Mouse (Mus musculus) kidney, embryonic 16.5 days (tissue): ENCODE results near the gene Sprr2j-ps. TPM values are rescaled to one million over a fixed set of nuclear protein-coding genes. Genes with fewer than 3 reads are reported as not detected.

Experiments
- ATAC-seq: fragments of 200-750 bp; cut with Nextera tagmentation; 2 replicates; pipeline ENCODE4 v1.8.0; 2017; ENCODE audit warnings: moderate TSS enrichment; ENCODE audit not compliant: low FRiP score, low TSS enrichment
- H3K27ac ChIP-seq: fragments of 300-500 bp; sonication (generic); 2 replicates; pipeline ENCODE4 v1.5.1; 2014; ENCODE audit warnings: low read length
- H3K27me3 ChIP-seq: fragments of 300-500 bp; sonication (generic); 2 replicates; pipeline ENCODE4 v1.6.1; 2014; ENCODE audit warnings: low read length, control low read depth, mixed read lengths; ENCODE audit not compliant: insufficient read depth
- H3K36me3 ChIP-seq: fragments of 300-500 bp; sonication (generic); 2 replicates; pipeline ENCODE4 v1.6.1; 2014; ENCODE audit warnings: low read length, control low read depth, mixed read lengths; ENCODE audit not compliant: insufficient read depth
- H3K4me1 ChIP-seq: fragments of 300-500 bp; sonication (generic); 2 replicates; pipeline ENCODE4 v1.6.1; 2014; ENCODE audit warnings: low read length, control low read depth, mixed read lengths; ENCODE audit not compliant: insufficient read depth
- H3K4me2 ChIP-seq: fragments of 300-500 bp; sonication (generic); replicated peaks from 2 replicates; pipeline ENCODE4 v1.6.1; 2014; ENCODE audit warnings: low read depth, low read length
- H3K4me3 ChIP-seq: fragments of 300-500 bp; sonication (generic); 2 replicates; pipeline ENCODE4 v1.5.1; 2014; ENCODE audit warnings: mild to moderate bottlenecking, low read length
- H3K9ac ChIP-seq: fragments of 300-500 bp; sonication (generic); replicated peaks from 2 replicates; pipeline ENCODE4 v1.6.1; 2014; ENCODE audit warnings: low read length
- H3K9me3 ChIP-seq: fragments of 300-500 bp; sonication (generic); 2 replicates; pipeline ENCODE4 v1.6.1; 2016; ENCODE audit warnings: low read length, control low read depth
- WGBS: fragments of 180-500 bp; shearing (Covaris S2); extraction: QIAGEN DNeasy Blood & Tissue Kit; methylation state at CpG from one replicate; pipeline ENCODE4 v1.1.7; 2014; 5-methylcytosine and 5-hydroxymethylcytosine counted together
- polyA plus RNA-seq: library from polyadenylated mRNA; unstranded; fragments of >200 nt; fragmentation: Nextera tagmentation; extraction: Ambion mirVana; gene quantifications from 2 replicates; pipeline ENCODE4 v1.2.1, GENCODE M21; 2015

Gene Sprr2j-ps
- polyA plus RNA-seq = not detected in 2 replicates

GRCm38 (mm10) chr3:92417782-92418181 is at the start of gene Sprr2j-ps:
Gene Sprr2j-ps, plus strand, starts transcription at chr3:92418082.
- ATAC-seq = no peak
- 87% methylated on average over 2 of the region's 2 CpGs for WGBS
- H3K9ac ChIP-seq = no peak within 1 kb of the TSS

GRCm38 (mm10) chr3:92373613-92374012 is 44.3 kb upstream of the Sprr2j-ps start:
- no peak overlapping the region for H3K4me2 ChIP-seq
- H3K4me3 ChIP-seq = no peak overlapping the region
- ATAC-seq = no peak
- H3K4me1 ChIP-seq = no peaks in the 10 kb centered on the region
- no peak overlapping the region for H3K27ac ChIP-seq
- no peaks in the 10 kb centered on the region for H3K36me3 ChIP-seq
- WGBS = 71% methylated on average over 2 of the region's 2 CpGs
- H3K9ac ChIP-seq = no peak overlapping the region
- no peaks in the 10 kb centered on the region for H3K9me3 ChIP-seq
- no peaks in the 10 kb centered on the region for H3K27me3 ChIP-seq

More at GRCm38 (mm10) chr3:92417782-92418181, at the start of gene Sprr2j-ps:
- H3K4me2 ChIP-seq = no peak within 1 kb of the TSS
- H3K27me3 ChIP-seq = no peaks in the 10 kb centered on the region
- H3K9me3 ChIP-seq = no peaks in the 10 kb centered on the region
- no peaks in the 10 kb centered on the region for H3K4me1 ChIP-seq
- H3K4me3 ChIP-seq = no peak within 1 kb of the TSS
- no peak within 1 kb of the TSS for H3K27ac ChIP-seq
- no peaks in the 10 kb centered on the region for H3K36me3 ChIP-seq

GRCm38 (mm10) chr3:92385385-92385784 is 32.5 kb upstream of the Sprr2j-ps start, which contains the start of gene Sprr2h:
Gene Sprr2h, plus strand, starts transcription at chr3:92385685.
- Histone ChIP-seq H3K27ac (no peak within 1 kb of the TSS), H3K9me3 (no peaks in the 10 kb centered on the region), H3K27me3 (no peaks in the 10 kb centered on the region), H3K4me1 (no peaks in the 10 kb centered on the region), H3K4me2 (no peak within 1 kb of the TSS), H3K36me3 (no peaks in the 10 kb centered on the region), H3K4me3 (no peak within 1 kb of the TSS), H3K9ac (no peak within 1 kb of the TSS)
- no peak for ATAC-seq
- 86% methylated on average over 1 of the region's 1 CpGs for WGBS

- Histone ChIP-seq H3K27me3 (no peaks in the 10 kb centered on the region), H3K4me1 (no peaks in the 10 kb centered on the region), H3K4me2 (no peak overlapping the region), H3K36me3 (no peaks in the 10 kb centered on the region), H3K27ac (no peak overlapping the region), H3K9me3 (no peaks in the 10 kb centered on the region), H3K4me3 (no peak overlapping the region), H3K9ac (no peak overlapping the region)
- WGBS = 39% methylated on average over 1 of the region's 1 CpGs
- no peak for ATAC-seq
These were observed 23.6 kb upstream of the Sprr2j-ps start for GRCm38 (mm10) chr3:92394301-92394700.

GRCm38 (mm10) chr3:92407691-92408090 is 10.2 kb upstream of the Sprr2j-ps start, which contains the start of gene Sprr2i:
Gene Sprr2i, plus strand, starts transcription at chr3:92407991.
- H3K4me1 ChIP-seq = no peaks in the 10 kb centered on the region
- H3K9ac ChIP-seq = no peak within 1 kb of the TSS
- H3K27me3 ChIP-seq = no peaks in the 10 kb centered on the region
- no peak within 1 kb of the TSS for H3K4me3 ChIP-seq
- WGBS = 88% methylated on average over 2 of the region's 2 CpGs
- no peak within 1 kb of the TSS for H3K27ac ChIP-seq
- no peak within 1 kb of the TSS for H3K4me2 ChIP-seq
- no peaks in the 10 kb centered on the region for H3K36me3 ChIP-seq
- no peaks in the 10 kb centered on the region for H3K9me3 ChIP-seq
- ATAC-seq = no peak

- Histone ChIP-seq H3K4me3 (no peak within 1 kb of the TSS), H3K27me3 (no peaks in the 10 kb centered on the region), H3K36me3 (no peaks in the 10 kb centered on the region), H3K4me1 (no peaks in the 10 kb centered on the region), H3K4me2 (no peak within 1 kb of the TSS), H3K9ac (no peak within 1 kb of the TSS), H3K9me3 (0 out of 2 replicates have a peak, but pooled peaks cover 2% of the 10 kb centered on the region), H3K27ac (no peak within 1 kb of the TSS)
- ATAC-seq = no peak
- WGBS = 94% methylated on average over 6 of the region's 6 CpGs
These were observed 11.4 kb downstream of the Sprr2j-ps start, which contains the start of gene Gm9774 for GRCm38 (mm10) chr3:92429323-92429722. Gene Gm9774, minus strand, starts transcription at chr3:92429423.

GRCm38 (mm10) chr3:92432282-92432681 is 14.4 kb downstream of the Sprr2j-ps start, which contains the start of gene Sprr2k:
Gene Sprr2k, plus strand, starts transcription at chr3:92432582.
- no peak within 1 kb of the TSS for H3K4me2 ChIP-seq
- 0 out of 2 replicates have a peak, but pooled peaks cover 2% of the 10 kb centered on the region for H3K9me3 ChIP-seq
- no peak for ATAC-seq
- H3K27ac ChIP-seq = no peak within 1 kb of the TSS
- H3K27me3 ChIP-seq = no peaks in the 10 kb centered on the region
- H3K9ac ChIP-seq = no peak within 1 kb of the TSS
- H3K4me1 ChIP-seq = no peaks in the 10 kb centered on the region
- WGBS = 79% methylated on average over 2 of the region's 2 CpGs
- H3K36me3 ChIP-seq = no peaks in the 10 kb centered on the region
- H3K4me3 ChIP-seq = no peak within 1 kb of the TSS

- no peak within 1 kb of the TSS for H3K4me2 ChIP-seq
- H3K9me3 ChIP-seq = no peaks in the 10 kb centered on the region
- H3K27me3 ChIP-seq = no peaks in the 10 kb centered on the region
- no peak within 1 kb of the TSS for H3K4me3 ChIP-seq
- H3K27ac ChIP-seq = no peak within 1 kb of the TSS
- no peaks in the 10 kb centered on the region for H3K4me1 ChIP-seq
- H3K36me3 ChIP-seq = no peaks in the 10 kb centered on the region
- 96% methylated on average over 3 of the region's 3 CpGs for WGBS
- H3K9ac ChIP-seq = no peak within 1 kb of the TSS
- ATAC-seq = no peak
These were observed 20.8 kb downstream of the Sprr2j-ps start, which contains the start of gene Sprr1b for GRCm38 (mm10) chr3:92438689-92439088. Gene Sprr1b, minus strand, starts transcription at chr3:92438789.

- 86% methylated on average over 3 of the region's 3 CpGs for WGBS
- no peak for ATAC-seq
- H3K9me3 ChIP-seq = no peaks in the 10 kb centered on the region
These were observed 22.3 kb downstream of the Sprr2j-ps start for GRCm38 (mm10) chr3:92440177-92440576.

GRCm38 (mm10) chr3:92455151-92455550 is 37.3 kb downstream of the Sprr2j-ps start:
- Histone ChIP-seq H3K9ac (no peak overlapping the region), H3K27me3 (no peaks in the 10 kb centered on the region), H3K4me3 (no peak overlapping the region), H3K9me3 (no peaks in the 10 kb centered on the region), H3K4me1 (no peaks in the 10 kb centered on the region), H3K36me3 (no peaks in the 10 kb centered on the region), H3K4me2 (no peak overlapping the region), H3K27ac (no peak overlapping the region)
- 82% methylated on average over 5 of the region's 5 CpGs for WGBS
- ATAC-seq = no peak

More at GRCm38 (mm10) chr3:92440177-92440576, 22.3 kb downstream of the Sprr2j-ps start:
- H3K27me3 ChIP-seq = no peaks in the 10 kb centered on the region
- no peak overlapping the region for H3K4me2 ChIP-seq
- no peaks in the 10 kb centered on the region for H3K36me3 ChIP-seq
- no peaks in the 10 kb centered on the region for H3K4me1 ChIP-seq
- H3K9ac ChIP-seq = no peak overlapping the region
- no peak overlapping the region for H3K4me3 ChIP-seq
- H3K27ac ChIP-seq = no peak overlapping the region
